Mouse (Mus musculus) heart, adult 11 months (tissue): ENCODE results near the gene Stradb.

Source experiments
- DNase-seq: peaks from one replicate; pipeline ENCODE4 v3.0.0; 2022

The Stradb gene

GRCm38 (mm10) chr1:58961152-58961893, 12.0 kb upstream of the Stradb start:
- no peak for DNase-seq

- no peak for DNase-seq
Observed at GRCm38 (mm10) chr1:58962418-58962817, 10.9 kb upstream of the Stradb start.

DNA sequence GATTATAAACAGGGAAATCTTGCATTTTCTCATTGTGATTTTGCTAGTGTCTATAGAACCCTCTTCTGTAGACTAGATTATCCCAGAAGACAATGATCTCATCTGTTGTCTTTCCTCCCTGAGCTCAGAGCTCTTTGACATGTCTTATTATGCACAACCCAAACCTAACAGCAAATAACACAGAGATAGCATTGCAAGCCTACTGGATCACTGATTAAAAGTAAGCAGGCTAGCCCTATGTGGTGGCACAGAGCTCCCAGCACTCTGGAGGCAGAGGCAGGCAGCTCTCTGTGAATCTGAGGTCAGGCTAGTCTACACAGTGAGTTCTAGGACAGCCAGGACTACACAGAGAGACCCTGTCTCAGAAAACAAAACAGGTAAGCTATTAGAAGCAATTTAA, 10.5 kb upstream of the Stradb start:
- DNase-seq, result no peak

DNA sequence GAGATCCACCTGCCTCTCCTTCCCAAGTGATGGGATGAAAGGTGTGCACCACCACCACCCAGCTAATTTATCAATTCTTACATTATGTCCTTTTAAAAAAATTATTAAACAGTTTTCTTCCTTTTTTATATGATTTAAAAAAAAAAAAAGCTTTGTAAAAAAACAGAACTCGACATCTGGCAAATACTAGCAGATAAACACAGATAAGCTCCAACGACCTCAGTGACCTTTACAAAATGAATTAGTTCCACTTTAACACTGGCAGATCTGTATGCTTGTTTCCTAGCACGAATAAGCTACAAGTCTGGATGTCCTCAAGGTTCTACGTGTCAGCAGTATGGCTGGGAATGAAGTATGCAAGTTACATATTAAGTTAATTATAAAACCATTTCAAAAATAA, 5.8 kb upstream of the Stradb start:
- no peak for DNase-seq

DNA sequence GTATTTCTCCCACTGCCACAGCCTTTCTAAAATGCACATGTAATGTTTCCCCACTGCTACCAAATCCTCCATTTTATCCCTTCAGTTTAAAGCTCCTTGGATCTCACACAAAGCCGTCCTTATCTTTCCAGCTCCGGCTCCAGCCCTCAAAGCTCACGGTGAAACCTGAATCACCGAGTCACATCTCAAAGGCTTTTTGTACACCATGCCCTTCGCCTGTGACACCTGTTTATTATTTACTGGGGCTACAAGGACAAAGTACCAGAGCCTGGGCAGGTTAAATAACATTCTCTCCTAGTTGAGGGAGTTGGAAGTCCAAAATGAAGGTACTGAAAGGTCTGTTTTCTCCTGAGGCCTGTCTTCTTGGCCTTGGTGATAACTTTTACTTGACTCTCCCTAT, 3.3 kb upstream of the Stradb start:
- DNase-seq, result no peak

DNA sequence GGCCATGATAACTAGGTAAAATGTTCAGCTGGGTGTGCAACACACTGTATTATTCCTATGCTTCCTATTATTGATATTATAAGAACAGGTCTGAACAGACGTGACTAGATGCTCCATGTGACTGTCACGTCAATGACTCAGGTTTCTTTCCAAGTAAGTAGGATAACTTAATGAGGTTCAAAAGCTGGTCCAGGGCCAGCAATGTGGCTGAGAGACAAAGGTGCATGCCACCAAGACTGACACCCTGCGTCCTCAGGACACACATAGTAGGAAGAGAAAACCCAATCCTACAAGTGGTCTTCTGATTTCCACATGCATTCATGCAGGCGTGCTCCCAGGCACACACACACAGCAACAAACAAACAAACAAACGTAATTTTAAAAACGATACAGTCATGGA, 2.2 kb upstream of the Stradb start:
- DNase-seq, result no peak

DNA sequence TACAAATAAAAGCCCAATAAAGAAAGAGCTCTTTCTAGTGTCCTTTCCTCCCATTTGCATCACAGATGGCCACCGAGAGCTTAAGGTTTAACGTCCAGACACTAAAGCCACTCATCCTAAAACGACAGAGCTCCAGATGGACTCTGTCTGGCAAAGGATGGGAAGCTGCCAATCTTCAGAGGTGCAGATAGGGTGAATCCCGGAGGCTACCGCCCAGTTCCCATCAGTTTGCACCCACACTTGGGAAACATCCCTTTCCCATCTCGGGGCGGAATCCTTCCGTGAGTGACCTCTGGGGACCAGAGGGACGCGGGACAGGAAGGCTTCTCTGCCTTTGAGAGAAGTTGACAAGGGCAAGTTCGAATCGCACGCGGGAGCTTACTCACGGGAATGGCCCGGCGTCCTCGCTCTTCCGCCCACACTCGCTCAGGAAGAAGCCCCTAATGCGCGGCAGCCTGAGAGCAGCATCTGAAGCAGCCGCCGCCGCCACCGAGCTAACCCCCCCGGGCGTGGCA, 414 bp upstream of the Stradb start:
- DNase-seq, result no peak

DNA sequence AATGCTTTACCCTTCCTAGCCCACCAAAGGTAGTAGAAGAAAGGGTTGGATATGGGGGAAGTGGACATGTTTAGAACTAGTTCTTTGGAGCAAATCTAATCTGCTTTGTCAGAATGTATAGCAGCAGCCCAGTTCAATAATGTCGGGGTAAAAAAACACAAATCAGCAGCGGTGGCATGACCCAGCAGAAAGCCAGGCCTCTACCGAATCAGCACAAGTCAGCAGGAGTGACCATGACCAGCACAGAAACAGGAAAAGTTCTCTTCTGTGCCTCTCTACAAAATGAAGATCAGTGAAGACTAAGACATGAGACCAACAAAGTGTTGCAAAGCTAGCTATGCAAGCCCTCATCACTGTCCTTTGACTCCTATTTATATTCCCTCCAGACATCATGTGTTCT, 9.0 kb downstream of the Stradb start:
- no peak for DNase-seq

- DNase-seq, result no peak
Observed at GRCm38 (mm10) chr1:58984586-58984985, 11.3 kb downstream of the Stradb start.

- no peak for DNase-seq
Observed at GRCm38 (mm10) chr1:58993144-58993543, 19.8 kb downstream of the Stradb start.

- no peak for DNase-seq
Observed at GRCm38 (mm10) chr1:58993723-58994122, 20.4 kb downstream of the Stradb start.

DNA sequence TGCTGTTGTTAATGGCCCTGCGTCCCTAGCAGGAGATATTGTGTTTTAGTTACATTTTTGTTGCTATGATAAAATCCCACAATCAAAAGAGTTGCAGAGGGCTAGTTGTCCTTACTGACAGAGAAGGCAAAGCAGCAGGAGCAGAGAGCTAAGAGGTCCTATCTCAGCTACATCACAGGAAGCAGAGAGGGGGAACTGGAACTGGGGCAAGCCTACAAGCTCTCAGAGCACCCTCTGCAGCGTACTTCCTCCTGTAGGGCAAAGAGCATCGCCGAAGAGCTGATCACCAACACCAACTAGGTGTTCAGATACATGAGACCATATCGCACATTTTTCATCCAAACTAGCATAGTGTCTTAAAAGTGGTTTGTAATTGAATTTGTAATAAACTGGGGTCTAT, 22.0 kb downstream of the Stradb start:
- no peak for DNase-seq

DNA sequence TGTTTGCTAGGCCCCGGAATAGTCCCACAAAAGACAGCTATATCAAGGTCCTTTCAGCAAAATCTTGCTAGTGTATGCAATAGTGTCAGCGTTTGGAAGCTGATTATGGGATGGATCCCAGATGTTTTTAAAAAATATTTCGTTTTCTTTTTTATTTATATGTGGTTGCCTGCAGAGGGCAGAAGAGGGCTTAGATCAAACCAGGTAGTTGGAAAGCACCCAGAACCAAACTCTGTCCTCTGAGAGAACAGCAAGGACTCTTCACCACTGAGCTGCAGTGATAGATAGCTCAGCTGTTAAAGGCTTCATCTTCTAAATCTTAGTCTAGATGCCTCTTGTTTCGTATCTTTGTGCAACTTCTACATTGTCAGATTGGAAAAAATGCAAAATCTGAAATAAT, 35.9 kb downstream of the Stradb start:
- no peak for DNase-seq

DNA sequence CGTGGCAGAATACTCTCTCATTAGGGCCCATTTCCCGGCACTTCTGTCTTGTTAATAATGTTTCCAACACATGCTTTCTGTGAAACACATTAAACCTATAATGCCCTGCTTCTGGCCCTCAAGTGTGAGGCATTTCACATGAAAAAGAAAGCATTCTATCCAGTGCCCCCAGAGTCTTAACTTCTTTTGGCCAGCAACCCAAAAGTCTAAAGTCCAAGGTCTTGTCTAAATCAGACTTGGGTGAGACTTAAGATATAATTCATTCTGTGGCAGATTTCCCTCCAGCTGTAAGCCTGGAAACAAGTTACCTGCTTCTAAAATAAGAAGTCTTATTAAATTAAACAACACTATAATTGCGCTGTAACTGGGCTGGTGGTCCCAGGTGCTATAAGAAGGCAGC, 48.2 kb downstream of the Stradb start:
- no peak for DNase-seq

- DNase-seq, result no peak
Observed at GRCm38 (mm10) chr1:59037723-59038122, 64.4 kb downstream of the Stradb start.
